Mouse (Mus musculus): Measurements from ENCODE around the gene Ms4a15. TPM values are rescaled to one million over a fixed set of nuclear protein-coding genes. Genes with fewer than 3 reads are reported as not detected.

The Ms4a15 gene
- polyA plus RNA-seq, 1 experiment from 2014 or later = not detected

DNA sequence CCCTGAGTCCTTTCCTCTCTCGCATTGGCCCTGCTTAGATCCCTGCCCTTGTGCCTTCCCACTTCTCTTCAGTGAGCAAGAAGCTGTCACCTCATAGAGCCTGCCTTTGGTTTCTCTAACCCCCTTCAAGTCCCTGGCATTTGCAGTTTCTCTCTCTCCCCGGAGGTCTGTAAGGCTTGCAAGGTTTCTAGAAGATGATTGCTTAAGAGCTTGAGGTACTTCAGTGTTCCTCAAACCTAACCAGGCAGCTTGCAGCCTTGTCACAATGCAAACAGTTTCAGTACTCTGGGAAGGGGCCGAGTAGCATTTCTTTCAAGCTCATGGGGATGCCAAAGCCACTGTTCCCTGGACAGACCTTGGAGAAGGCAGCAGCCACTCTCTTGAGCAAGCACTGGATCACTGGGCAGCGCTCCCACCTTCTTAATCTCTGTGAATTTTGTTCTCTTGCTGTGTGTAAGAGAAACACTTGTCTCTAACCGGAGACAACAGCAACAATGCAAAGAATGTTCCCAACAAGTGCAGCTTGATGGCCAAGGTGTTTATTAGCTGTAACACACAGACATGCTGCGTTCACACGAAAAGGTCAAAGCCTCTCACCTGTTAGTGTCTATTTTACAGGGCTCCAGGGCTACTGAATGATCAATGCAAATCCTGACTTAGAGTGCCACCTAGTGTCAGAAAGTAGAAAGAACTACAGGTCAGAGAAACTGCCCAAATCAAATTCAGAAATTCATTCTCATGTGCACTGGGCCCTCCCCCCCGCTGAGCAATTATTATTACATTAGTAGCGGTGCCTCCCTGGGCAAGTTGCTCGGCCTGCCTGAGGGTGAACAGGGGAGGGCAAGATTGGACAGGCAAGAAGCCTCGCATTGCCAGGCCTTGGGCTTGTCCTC is 33.7 kb downstream of the Ms4a15 start:
- Histone ChIP-seq H3K9me3 (replicated peaks) (no peaks in the 10 kb centered on the region), H3K27me3 (peaks cover 18% of the 10 kb centered on the region; the same call in 1 of the 2 replicates), H3K27ac (no peak overlapping the region), H3K4me2 (no peak overlapping the region), H3K4me1 (no peaks in the 10 kb centered on the region), H3K36me3 (no peaks in the 10 kb centered on the region), H3K9ac (no peak overlapping the region), H3K4me3 (replicated peaks) (no peak overlapping the region)
- ATAC-seq (replicated peaks; ENCODE audit: low FRiP score) = peak; percentile 69
- 32% methylated on average over 11 of the region's 11 CpGs for WGBS

DNA sequence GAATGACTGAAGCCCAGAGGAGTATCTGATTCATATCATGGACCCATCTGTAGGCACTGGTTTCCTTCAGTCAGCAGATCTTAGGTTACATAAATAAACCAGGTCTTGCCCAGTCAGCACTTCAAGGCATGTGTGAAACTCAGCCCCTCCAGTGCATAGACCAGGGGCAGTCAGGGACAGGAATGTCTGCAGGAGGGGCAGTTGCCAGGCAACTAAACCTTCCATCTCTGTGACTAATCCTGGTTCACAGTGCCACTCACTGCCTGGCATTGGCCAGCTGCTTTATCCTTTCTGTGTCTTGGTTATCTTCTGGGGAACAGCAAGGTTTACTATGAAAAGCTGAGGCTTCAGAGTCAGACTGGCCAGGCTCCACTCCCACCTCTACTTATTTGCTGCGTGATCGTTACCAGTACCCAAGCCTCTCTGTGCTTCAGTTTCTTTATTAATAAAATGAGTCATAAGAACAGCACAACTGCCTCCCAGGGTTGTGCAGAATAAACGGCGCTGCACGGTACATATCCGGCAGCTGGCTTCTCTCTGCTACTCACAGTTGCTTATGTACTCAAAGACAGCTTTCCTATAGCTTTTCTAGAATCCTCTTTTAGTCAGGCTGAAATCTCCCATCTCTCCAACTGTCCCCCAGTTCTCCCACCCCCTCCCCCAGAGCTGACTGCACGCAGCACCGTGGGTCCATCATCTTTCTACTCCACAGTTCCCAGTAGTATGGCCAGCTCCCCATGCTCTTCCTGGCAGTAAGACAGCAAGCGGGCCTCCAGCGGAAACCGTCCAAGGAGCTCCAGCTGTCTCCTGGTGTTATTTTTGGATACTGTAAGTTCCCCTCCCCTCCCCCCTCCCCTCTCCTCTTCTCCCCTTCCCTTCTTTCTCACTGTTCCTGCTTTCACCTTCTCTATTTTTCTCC is 40.8 kb downstream of the Ms4a15 start:
- no peak overlapping the region for H3K9ac ChIP-seq
- 53% methylated on average over 11 of the region's 11 CpGs for whole genome bisulfite sequencing
- no peaks in the 10 kb centered on the region for H3K36me3 ChIP-seq
- H3K4me2 ChIP-seq = 0 out of 2 replicates have a peak overlapping the region, but pooled peaks have one; percentile 20
- peak; percentile 44 for ATAC-seq (replicated peaks; ENCODE audit: low FRiP score)
- no peaks in the 10 kb centered on the region; the same call in 1 of the 2 replicates for H3K27me3 ChIP-seq
- no peaks in the 10 kb centered on the region for H3K9me3 ChIP-seq (replicated peaks)
- H3K4me3 ChIP-seq (replicated peaks) = no peak overlapping the region
- peak overlapping the region; percentile 84 for H3K27ac ChIP-seq
- H3K4me1 ChIP-seq = peaks cover 27% of the 10 kb centered on the region

- peak overlapping the region; percentile 99 for H3K4me2 ChIP-seq
- H3K36me3 ChIP-seq = peaks cover 10% of the 10 kb centered on the region
- peak overlapping the region; percentile 85 for H3K4me3 ChIP-seq (replicated peaks)
- H3K27ac ChIP-seq = peak overlapping the region; percentile 58
- no peaks in the 10 kb centered on the region for H3K9me3 ChIP-seq (replicated peaks)
- WGBS = 34% methylated on average over 9 of the region's 9 CpGs
- H3K27me3 ChIP-seq = no peaks in the 10 kb centered on the region
- ATAC-seq (replicated peaks; ENCODE audit: low FRiP score) = no peak
- H3K4me1 ChIP-seq = peaks cover 37% of the 10 kb centered on the region
- H3K9ac ChIP-seq = peak overlapping the region; percentile 30; the same call in 1 of the 2 replicates
These were observed 43.5 kb downstream of the Ms4a15 start for GRCm38 (mm10) chr19:10949558-10949957.

- Histone ChIP-seq H3K27ac (peak within 1 kb of the TSS; percentile 58), H3K9me3 (replicated peaks) (no peaks in the 10 kb centered on the region), H3K4me1 (peaks cover 37% of the 10 kb centered on the region), H3K9ac (peak within 1 kb of the TSS; percentile 87), H3K4me2 (peak within 1 kb of the TSS; percentile 99), H3K4me3 (replicated peaks) (peak within 1 kb of the TSS; percentile 85), H3K27me3 (no peaks in the 10 kb centered on the region), H3K36me3 (peaks cover 15% of the 10 kb centered on the region)
- peak; percentile 96 for ATAC-seq (replicated peaks; ENCODE audit: low FRiP score)
- under 1% methylated on average over 30 of the region's 30 CpGs for WGBS
These were observed 43.9 kb downstream of the Ms4a15 start, which contains the start of gene Ccdc86 for GRCm38 (mm10) chr19:10949112-10949511. Ccdc86 (minus strand) TSS chr19:10949266.

DNA sequence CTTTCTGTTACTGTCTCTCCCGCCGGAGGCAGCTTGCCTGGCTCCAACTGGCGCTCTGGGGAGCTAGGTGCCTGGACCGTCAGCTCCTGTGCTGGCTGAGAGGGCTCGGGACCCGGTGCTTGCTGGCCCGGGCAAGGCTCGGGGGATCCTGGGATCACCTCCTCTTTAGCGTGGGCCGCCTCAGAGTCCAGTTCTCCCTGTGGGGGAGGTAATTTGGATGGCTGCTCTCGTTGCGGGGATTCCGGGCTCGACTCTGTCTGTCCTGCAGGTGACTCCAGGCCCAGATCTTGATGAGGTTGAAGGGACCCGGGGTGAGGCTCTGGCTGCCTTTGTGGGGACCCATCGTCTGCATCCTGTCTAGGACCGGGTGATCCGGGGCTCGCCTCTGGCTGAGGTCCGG is 44.6 kb downstream of the Ms4a15 start:
- no peak overlapping the region for H3K27ac ChIP-seq
- no peaks in the 10 kb centered on the region for H3K9me3 ChIP-seq (replicated peaks)
- peak overlapping the region; percentile 85 for H3K4me3 ChIP-seq (replicated peaks)
- peaks cover 22% of the 10 kb centered on the region for H3K36me3 ChIP-seq
- H3K4me2 ChIP-seq = peak overlapping the region; percentile 99
- H3K9ac ChIP-seq = peak overlapping the region; percentile 87
- peaks cover 37% of the 10 kb centered on the region for H3K4me1 ChIP-seq
- no peaks in the 10 kb centered on the region for H3K27me3 ChIP-seq
- ATAC-seq (replicated peaks; ENCODE audit: low FRiP score) = 0 out of 2 replicates have a peak, but pooled peaks have one; percentile 0
- 0% methylated on average over 20 of the region's 20 CpGs for WGBS

- Histone ChIP-seq H3K4me1 (peaks cover 28% of the 10 kb centered on the region), H3K4me3 (replicated peaks) (peak overlapping the region; percentile 85), H3K9me3 (replicated peaks) (no peaks in the 10 kb centered on the region), H3K9ac (peak overlapping the region; percentile 87), H3K27me3 (no peaks in the 10 kb centered on the region), H3K4me2 (peak overlapping the region; percentile 99), H3K36me3 (peaks cover 34% of the 10 kb centered on the region), H3K27ac (no peak overlapping the region)
- no peak for ATAC-seq (replicated peaks; ENCODE audit: low FRiP score)
- WGBS = 88% methylated on average over 5 of the region's 5 CpGs
These were observed 45.8 kb downstream of the Ms4a15 start for GRCm38 (mm10) chr19:10947219-10947618.

- Histone ChIP-seq H3K9me3 (replicated peaks) (no peaks in the 10 kb centered on the region), H3K4me1 (peaks cover 21% of the 10 kb centered on the region), H3K4me2 (peak overlapping the region; percentile 99), H3K27ac (no peak overlapping the region), H3K9ac (0 out of 2 replicates have a peak overlapping the region, but pooled peaks have one; percentile 87), H3K27me3 (no peaks in the 10 kb centered on the region), H3K36me3 (peaks cover 39% of the 10 kb centered on the region), H3K4me3 (replicated peaks) (peak overlapping the region; percentile 85)
- WGBS = 84% methylated on average over 3 of the region's 3 CpGs
- ATAC-seq (replicated peaks; ENCODE audit: low FRiP score) = no peak
These were observed 46.5 kb downstream of the Ms4a15 start for GRCm38 (mm10) chr19:10946506-10946905.

GRCm38 (mm10) chr19:10943955-10944354 is 49.1 kb downstream of the Ms4a15 start:
- no peak for ATAC-seq (replicated peaks; ENCODE audit: low FRiP score)
- Histone ChIP-seq H3K27me3 (no peaks in the 10 kb centered on the region), H3K9me3 (replicated peaks) (no peaks in the 10 kb centered on the region), H3K4me2 (no peak overlapping the region), H3K4me1 (peaks cover 35% of the 10 kb centered on the region), H3K4me3 (replicated peaks) (no peak overlapping the region), H3K27ac (no peak overlapping the region), H3K36me3 (peaks cover 39% of the 10 kb centered on the region), H3K9ac (no peak overlapping the region)
- 85% methylated on average over 3 of the region's 3 CpGs for whole genome bisulfite sequencing

DNA sequence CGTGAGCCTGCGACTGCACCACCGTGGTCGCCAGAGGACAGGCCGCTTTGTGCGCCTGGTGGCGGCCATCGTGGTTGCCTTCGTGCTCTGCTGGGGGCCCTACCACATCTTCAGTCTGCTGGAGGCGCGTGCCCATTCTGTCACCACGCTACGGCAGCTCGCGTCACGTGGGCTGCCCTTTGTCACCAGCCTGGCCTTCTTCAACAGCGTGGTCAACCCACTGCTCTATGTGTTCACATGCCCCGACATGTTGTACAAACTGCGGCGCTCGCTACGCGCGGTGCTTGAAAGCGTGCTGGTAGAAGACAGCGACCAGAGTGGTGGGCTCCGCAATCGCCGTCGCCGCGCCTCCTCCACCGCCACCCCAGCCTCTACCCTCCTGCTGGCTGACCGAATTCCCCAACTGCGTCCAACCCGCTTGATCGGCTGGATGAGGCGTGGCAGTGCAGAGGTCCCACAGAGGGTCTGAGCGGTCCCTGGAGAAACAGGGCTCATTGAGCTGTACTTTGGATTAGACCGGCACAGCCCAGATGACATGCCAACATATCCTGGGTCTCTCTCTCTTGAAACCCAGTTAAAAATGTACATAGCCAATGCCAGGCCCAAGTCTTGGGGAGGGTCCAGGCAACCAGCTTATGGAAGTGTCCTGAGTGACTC is 52.1 kb downstream of the Ms4a15 start:
- Histone ChIP-seq H3K4me3 (replicated peaks) (peak overlapping the region; percentile 41), H3K9ac (peak overlapping the region; percentile 46), H3K4me2 (peak overlapping the region; percentile 87), H3K4me1 (peaks cover 13% of the 10 kb centered on the region), H3K27me3 (no peaks in the 10 kb centered on the region), H3K9me3 (replicated peaks) (no peaks in the 10 kb centered on the region), H3K36me3 (peaks cover 38% of the 10 kb centered on the region), H3K27ac (no peak overlapping the region)
- ATAC-seq (replicated peaks; ENCODE audit: low FRiP score) = peak; percentile 74
- WGBS = 2% methylated on average over 40 of the region's 40 CpGs

- H3K9me3 ChIP-seq (replicated peaks) = no peaks in the 10 kb centered on the region
- H3K4me1 ChIP-seq = peaks cover 13% of the 10 kb centered on the region
- peak overlapping the region; percentile 41 for H3K4me3 ChIP-seq (replicated peaks)
- H3K27ac ChIP-seq = no peak overlapping the region
- peaks cover 35% of the 10 kb centered on the region for H3K36me3 ChIP-seq
- peak; percentile 90 for ATAC-seq (replicated peaks; ENCODE audit: low FRiP score)
- H3K9ac ChIP-seq = peak overlapping the region; percentile 46
- H3K27me3 ChIP-seq = no peaks in the 10 kb centered on the region
- 18% methylated on average over 37 of the region's 37 CpGs for WGBS
- H3K4me2 ChIP-seq = peak overlapping the region; percentile 87
These were observed 52.8 kb downstream of the Ms4a15 start for GRCm38 (mm10) chr19:10940097-10940800.

DNA sequence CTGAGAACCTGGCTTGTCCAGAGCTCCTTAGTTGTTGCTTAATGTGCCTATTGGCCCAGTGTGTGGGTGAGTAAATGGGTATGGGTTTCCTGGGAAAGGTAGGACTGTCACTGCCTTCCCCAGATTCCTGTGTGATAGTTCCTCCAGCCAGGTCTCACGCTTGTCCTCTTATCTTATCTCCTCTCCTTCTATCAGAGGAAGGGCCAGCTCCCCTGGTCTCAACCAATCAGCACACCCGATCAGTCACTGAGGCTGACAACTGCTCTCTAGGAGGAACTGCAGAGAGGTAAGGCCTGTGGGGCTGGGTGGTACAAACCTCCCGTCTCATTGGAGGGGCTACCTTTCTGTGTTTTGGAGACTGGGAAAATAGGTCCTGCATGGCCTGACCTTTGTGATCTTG is 54.3 kb downstream of the Ms4a15 start:
- H3K4me3 ChIP-seq (replicated peaks) = no peak overlapping the region
- peaks cover 13% of the 10 kb centered on the region for H3K4me1 ChIP-seq
- no peak overlapping the region for H3K9ac ChIP-seq
- peaks cover 21% of the 10 kb centered on the region for H3K36me3 ChIP-seq
- ATAC-seq (replicated peaks; ENCODE audit: low FRiP score) = no peak
- H3K4me2 ChIP-seq = no peak overlapping the region
- 66% methylated on average over 3 of the region's 3 CpGs for WGBS
- H3K27ac ChIP-seq = no peak overlapping the region
- no peaks in the 10 kb centered on the region for H3K27me3 ChIP-seq
- H3K9me3 ChIP-seq (replicated peaks) = no peaks in the 10 kb centered on the region
